Mouse (Mus musculus) activated CD4-positive, CD25-positive, alpha-beta regulatory T cell, adult 9 weeks (primary cell): ENCODE data around the gene Eif3l. TPM values are rescaled to one million over a fixed set of nuclear protein-coding genes. Genes with fewer than 3 reads are reported as not detected.

Source experiments
- polyA plus RNA-seq: library from polyadenylated mRNA; unstranded; fragments of 100-300 nt; shearing (Covaris generic); gene quantifications from one replicate; pipeline ENCODE4 v1.2.1, GENCODE M21; 2017

Gene Eif3l
- polyA plus RNA-seq = 185 TPM

DNA sequence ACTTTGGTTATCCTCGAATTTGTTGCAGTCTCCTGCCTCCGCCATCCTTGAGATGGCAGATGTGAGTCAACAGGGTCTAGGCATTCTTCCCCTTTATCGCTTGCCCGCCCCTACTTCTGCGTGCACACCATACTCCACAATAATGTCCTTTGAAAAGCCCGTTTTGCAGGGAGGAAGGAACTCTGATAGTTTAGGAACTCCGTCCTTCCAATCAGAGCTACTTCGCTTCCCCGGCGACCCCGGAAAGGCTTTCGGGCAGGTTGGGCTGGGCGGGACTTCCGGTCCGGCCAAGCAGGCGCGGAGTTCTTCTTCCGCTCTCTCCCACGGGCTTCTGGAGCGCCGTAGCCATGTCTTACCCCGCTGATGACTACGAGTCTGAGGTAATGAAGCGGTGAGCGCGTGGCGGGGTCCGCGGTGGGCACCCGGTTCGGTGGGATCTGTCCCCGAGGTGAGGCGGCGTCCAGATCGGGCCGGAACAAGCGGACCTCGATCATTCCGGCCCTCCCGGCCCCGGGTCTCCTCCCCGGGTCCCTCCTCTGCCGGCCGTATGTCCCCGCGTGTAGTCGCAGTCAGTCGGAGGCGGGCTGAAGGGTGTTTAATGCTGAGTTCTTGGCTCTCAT, at the start of gene Eif3l:
Eif3l (plus strand) TSS at position 267 of the 620 bp plus-strand sequence.

DNA sequence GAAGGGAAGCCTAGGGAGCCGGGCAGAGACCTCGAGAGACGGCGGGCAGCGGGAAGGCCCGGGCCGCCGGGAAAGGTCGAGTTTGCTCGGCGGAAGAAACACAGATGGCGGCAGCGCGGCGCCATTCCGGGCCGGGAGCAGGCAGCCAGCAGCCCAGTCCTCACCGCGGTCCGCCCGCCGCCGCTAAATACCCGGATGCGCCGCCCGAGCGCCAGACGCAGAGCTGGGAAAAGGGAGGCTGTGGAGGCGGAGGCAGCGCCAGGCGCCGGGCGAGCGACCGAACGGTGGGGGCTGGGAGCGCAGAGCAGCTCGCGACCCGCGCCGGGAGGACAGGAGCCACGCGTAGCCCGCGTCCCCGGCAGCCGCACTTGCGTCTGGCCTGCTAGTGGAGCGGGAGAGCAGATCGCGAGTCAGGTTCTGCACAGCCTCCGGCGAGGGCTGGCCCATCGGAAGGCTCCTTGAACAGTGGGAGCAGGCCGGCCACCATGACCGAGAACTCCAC, 46.7 kb upstream of the Eif3l start, which contains the start of gene H1f0:
H1f0 (plus strand) TSS at position 214 of the 502 bp plus-strand sequence.

DNA sequence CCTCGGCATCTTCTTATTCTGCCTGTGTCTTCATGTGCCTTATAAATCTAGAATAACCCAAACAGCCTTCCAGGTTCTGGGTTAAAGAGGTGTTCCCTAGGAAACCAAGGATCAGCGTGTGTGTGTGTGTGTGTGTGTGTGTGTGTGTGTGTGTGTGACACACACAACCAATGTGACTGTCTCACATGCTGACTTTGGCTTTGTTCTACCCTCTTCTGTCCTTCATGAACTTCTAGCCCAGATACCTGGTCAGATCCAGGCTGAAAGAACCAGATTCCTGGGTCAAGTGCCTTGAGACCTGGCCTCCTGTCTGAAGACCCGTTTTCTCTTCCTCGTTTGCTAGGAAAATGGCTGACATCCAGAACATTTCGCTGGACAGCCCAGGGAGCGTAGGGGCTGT, 33.4 kb upstream of the Eif3l start, which contains the start of gene Galr3:
Galr3 (plus strand) TSS at position 301 of the 400 bp plus-strand sequence.

DNA sequence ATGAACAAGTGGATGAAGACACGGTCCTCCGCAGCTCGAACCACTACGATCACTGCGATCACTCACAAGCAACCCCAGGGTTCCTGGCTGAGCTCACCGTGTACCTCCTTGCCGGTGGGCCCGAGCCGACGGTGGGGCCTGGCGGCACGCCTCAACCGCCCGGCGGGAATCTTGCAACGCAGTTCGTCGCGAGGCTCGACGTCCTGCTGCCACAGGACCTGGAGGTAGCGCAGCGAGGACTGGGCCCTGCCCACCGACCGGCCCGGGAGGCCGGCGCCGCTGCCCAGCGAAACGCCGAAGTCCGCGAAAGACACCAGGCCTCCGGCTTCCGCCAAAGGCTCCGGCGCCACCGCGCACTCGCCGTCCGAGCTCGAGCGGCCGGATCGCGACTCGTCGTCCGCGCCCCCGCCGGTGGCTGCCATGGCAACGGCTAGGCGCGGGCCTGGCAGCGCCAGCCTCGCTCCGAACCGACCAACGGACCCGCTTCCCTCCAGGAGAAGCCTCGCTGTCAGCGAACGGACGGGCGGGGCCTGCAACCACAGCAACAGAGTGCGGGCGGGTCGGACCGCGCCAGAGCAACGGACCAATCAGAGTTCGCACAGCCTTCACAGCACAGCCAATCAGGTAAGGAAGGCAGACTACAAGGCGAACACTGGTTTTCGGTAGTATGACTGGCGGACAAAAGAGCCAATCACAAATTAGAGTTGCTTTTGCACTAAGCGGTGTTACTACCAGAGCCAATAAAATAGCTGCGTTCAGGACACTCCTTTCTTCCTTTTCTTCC, 12.4 kb upstream of the Eif3l start, which contains the start of gene Ankrd54:
Ankrd54 (minus strand) TSS at position 518 of the 784 bp plus-strand sequence.

DNA sequence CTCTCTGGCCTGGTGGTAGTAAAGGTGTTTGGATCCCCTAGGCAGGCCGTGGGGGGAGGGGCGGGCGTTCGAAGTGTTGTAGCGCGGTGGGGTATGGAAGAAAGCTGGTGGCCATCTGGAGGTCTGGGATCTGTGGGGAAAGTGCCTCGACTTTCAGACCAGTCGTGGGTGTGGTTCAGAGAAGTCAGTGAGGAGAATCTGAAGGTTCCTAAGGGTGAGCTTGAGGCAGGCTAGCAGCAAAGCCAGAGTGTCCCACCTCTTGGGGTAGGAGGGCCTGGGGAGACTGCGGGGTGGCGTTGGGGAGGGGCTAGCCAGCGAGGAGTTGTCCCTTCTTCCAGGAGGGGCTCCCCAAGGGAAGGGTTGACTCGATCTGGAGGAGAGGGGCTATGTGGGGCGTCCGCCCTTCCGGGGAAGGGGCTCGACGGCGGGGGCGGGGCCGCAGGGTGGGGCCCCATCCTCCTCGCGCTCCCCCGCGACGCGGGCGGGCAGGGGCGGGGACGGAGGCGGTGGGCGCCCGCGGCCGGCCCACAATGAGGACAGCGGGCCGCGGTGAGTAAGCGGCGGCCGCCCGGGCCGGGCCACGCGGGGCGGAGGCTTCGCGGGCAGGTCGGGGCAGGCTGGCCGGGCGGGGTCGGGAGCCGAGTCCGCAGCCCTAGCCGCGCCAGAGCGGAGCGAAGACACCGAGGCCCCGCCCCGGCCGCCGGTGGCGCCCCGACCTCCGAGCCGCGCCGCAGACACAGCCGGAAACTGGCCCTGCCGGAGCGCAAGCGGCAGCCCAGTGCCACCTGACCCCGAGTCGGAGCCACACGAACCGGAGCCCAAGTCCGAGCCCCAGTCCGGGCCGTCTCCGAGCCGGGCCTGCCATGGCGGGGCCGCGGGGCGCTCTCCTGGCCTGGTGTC, 33.7 kb downstream of the Eif3l start, which contains the start of gene Micall1:
Micall1 (plus strand) TSS at position 478 of the 900 bp plus-strand sequence.

DNA sequence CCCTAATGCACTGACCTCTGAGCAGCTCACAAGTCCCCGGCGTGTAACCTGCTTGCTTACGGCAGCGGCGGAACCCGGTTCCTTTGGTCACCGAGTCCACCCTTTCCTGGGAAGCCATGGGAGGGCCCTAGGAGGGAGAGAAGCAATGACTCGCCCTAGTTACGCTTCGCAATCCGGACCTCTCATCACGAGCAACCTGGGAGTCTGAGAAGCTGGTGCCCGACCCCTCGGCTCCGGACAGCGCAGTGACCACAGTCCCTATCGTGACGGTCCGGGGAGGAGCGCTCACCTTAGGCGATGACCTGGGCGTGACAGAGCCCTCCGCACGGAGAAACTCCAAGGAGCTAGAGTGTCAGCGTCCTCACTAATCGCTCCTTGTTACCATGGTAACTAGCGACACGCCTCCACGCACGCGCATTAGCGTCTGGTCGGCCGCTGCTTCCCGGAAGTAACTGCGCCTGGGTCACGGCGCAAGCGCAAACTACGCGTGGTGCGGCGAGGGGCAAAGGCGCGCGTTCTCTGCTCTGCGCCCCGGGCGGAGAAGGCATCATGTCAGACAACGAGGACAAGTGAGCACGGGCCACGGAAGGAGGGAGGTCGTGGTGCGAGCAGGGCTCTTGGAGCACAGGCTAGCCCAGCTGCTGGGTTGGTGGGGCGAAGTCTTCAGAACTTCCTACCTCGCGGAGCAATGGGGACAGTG, 66.0 kb downstream of the Eif3l start, which contains the start of the genes Polr2f and 1700088E04Rik:
Polr2f (plus strand) TSS at position 144 of the 700 bp plus-strand sequence.
1700088E04Rik (minus strand) TSS at position 388 of the 700 bp plus-strand sequence.

Other genes starting within 250 kb of the Eif3l start
- gene Cdc42ep1, start 232.6 kb upstream of the Eif3l start, polyA plus RNA-seq = 0.11 TPM
- gene Lgals2, start 219.7 kb upstream of the Eif3l start, polyA plus RNA-seq = not detected
- gene Gga1, start 198.0 kb upstream of the Eif3l start, polyA plus RNA-seq = 56.7 TPM
- 0.60 TPM for gene Gm49510, start 175.5 kb upstream of the Eif3l start, polyA plus RNA-seq
- gene Sh3bp1, start 175.4 kb upstream of the Eif3l start, polyA plus RNA-seq = 221 TPM
- gene Pdxp, start 161.3 kb upstream of the Eif3l start, polyA plus RNA-seq = 1.4 TPM
- gene Lgals1, start 148.5 kb upstream of the Eif3l start, polyA plus RNA-seq = 729 TPM
- 61.5 TPM for gene Nol12, start 140.2 kb upstream of the Eif3l start, polyA plus RNA-seq
- 85.6 TPM for gene Triobp, start 127.5 kb upstream of the Eif3l start, polyA plus RNA-seq
- gene H1f0, start 46.7 kb upstream of the Eif3l start, polyA plus RNA-seq = 54.6 TPM
- not detected for gene Galr3, start 33.3 kb upstream of the Eif3l start, polyA plus RNA-seq
- 8.9 TPM for gene Ankrd54, start 12.3 kb upstream of the Eif3l start, polyA plus RNA-seq
- gene Micall1, start 33.7 kb downstream of the Eif3l start, polyA plus RNA-seq = 24.9 TPM
- gene Polr2f, start 65.8 kb downstream of the Eif3l start, polyA plus RNA-seq = 170 TPM
- gene 1700088E04Rik, start 66.1 kb downstream of the Eif3l start, polyA plus RNA-seq = 2.3 TPM
- gene Sox10, start 90.1 kb downstream of the Eif3l start, polyA plus RNA-seq = not detected
- gene Pick1, start 154.0 kb downstream of the Eif3l start, polyA plus RNA-seq = 44.4 TPM
- gene Gm49486, start 154.2 kb downstream of the Eif3l start, polyA plus RNA-seq = not detected
- not detected for gene Slc16a8, start 179.6 kb downstream of the Eif3l start, polyA plus RNA-seq
- not detected for gene Baiap2l2, start 210.4 kb downstream of the Eif3l start, polyA plus RNA-seq